Mouse (Mus musculus): ENCODE data around the gene Esrrg. TPM values are rescaled to one million over a fixed set of nuclear protein-coding genes. Genes with fewer than 3 reads are reported as not detected.

The Esrrg gene
- polyA plus RNA-seq, 1 experiment from 2014 or later: 2.2 TPM

GRCm38 (mm10) chr1:187740531-187740930, 131.9 kb downstream of the Esrrg start:
- Histone ChIP-seq H3K9me3 (replicated peaks) (no peaks in the 10 kb centered on the region), H3K36me3 (no peaks in the 10 kb centered on the region), H3K4me3 (no peak overlapping the region), H3K4me1 (peaks cover 12% of the 10 kb centered on the region), H3K27me3 (ENCODE audit: low read depth, poor library complexity, severe bottlenecking) (no peaks in the 10 kb centered on the region), H3K27ac (no peak overlapping the region)
- 75% methylated on average over 12 of the region's 12 CpGs for WGBS
- no peak for DNase-seq (ENCODE audit: low spot score)

GRCm38 (mm10) chr1:187741306-187741705, 132.7 kb downstream of the Esrrg start:
- Histone ChIP-seq H3K9me3 (replicated peaks) (no peaks in the 10 kb centered on the region), H3K36me3 (no peaks in the 10 kb centered on the region), H3K4me1 (peaks cover 10% of the 10 kb centered on the region), H3K27me3 (ENCODE audit: low read depth, poor library complexity, severe bottlenecking) (no peaks in the 10 kb centered on the region), H3K27ac (no peak overlapping the region), H3K4me3 (no peak overlapping the region)
- DNase-seq (ENCODE audit: low spot score): no peak
- WGBS: 93% methylated on average over 7 of the region's 7 CpGs

DNA sequence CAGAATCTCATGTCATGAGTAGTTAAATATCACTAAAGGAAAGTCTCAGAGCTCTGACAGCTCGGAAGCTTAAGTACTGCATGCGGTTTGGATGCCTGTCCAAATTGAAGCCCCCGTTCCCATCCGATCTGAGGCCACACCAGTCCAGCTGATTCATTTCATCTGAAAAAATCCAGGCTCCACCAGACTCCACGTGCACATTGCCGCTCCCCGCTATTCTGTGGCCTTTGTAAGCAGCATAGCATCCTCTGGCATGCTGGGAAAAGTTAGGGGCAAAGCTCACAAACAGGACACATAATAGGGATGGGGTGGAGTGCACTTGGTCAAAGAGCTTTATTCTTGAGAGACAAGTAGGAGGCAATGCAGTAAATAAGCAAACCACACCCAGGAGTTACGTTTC, 133.5 kb downstream of the Esrrg start:
- peaks cover 4% of the 10 kb centered on the region; the same call in 1 of the 2 replicates for H3K4me1 ChIP-seq
- no peaks in the 10 kb centered on the region for H3K36me3 ChIP-seq
- no peak overlapping the region for H3K27ac ChIP-seq
- no peaks in the 10 kb centered on the region for H3K27me3 ChIP-seq (ENCODE audit: low read depth, poor library complexity, severe bottlenecking)
- 89% methylated on average over 8 of the region's 8 CpGs for WGBS
- H3K9me3 ChIP-seq (replicated peaks): no peaks in the 10 kb centered on the region
- no peak overlapping the region for H3K4me3 ChIP-seq
- no peak for DNase-seq (ENCODE audit: low spot score)

DNA sequence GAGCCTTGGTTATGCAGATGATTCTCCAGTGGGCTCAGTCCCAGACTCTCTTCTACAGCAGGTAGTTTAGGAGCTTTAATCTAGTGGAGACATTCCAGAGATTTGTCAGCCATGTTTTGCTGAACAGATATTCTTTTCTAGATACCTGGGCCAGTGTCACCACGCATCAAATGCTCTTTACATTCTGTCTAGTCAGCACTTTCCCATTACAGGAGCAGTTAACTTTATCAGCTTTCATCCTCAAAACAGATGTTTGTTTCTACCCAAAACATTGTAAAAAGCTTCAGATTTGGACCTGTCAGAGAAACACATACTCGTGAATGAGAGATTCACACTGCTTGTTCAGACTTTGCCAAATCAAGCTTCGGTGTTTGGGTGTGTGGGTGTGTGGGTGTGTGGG, 140.7 kb downstream of the Esrrg start:
- WGBS: 88% methylated on average over 3 of the region's 3 CpGs
- Histone ChIP-seq H3K4me1 (no peaks in the 10 kb centered on the region), H3K9me3 (replicated peaks) (no peaks in the 10 kb centered on the region), H3K27me3 (ENCODE audit: low read depth, poor library complexity, severe bottlenecking) (no peaks in the 10 kb centered on the region), H3K27ac (no peak overlapping the region), H3K36me3 (no peaks in the 10 kb centered on the region), H3K4me3 (no peak overlapping the region)
- DNase-seq (ENCODE audit: low spot score): no peak

DNA sequence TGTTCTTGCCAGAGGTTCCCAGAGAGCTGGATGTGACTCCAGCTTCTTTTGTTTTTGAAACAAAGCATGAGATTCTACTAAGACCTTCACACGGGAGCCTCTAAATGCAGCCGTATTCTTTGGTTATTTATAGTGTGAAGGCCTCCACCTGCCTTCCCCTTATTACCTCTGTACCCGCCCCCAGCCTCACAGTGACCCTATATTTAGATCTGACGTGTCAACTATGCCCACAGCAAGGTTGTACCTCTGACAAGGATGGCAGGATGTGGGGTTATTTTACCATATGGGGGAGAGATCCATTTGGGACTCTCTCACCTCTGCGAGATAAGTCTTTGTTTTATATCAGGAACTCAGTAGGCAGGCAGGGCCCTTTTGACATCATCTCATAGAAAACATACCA, 141.3 kb downstream of the Esrrg start:
- 66% methylated on average over 5 of the region's 5 CpGs for WGBS
- Histone ChIP-seq H3K4me3 (no peak overlapping the region), H3K4me1 (no peaks in the 10 kb centered on the region), H3K27ac (no peak overlapping the region), H3K36me3 (no peaks in the 10 kb centered on the region), H3K9me3 (replicated peaks) (no peaks in the 10 kb centered on the region), H3K27me3 (ENCODE audit: low read depth, poor library complexity, severe bottlenecking) (no peaks in the 10 kb centered on the region)
- DNase-seq (ENCODE audit: low spot score): no peak

DNA sequence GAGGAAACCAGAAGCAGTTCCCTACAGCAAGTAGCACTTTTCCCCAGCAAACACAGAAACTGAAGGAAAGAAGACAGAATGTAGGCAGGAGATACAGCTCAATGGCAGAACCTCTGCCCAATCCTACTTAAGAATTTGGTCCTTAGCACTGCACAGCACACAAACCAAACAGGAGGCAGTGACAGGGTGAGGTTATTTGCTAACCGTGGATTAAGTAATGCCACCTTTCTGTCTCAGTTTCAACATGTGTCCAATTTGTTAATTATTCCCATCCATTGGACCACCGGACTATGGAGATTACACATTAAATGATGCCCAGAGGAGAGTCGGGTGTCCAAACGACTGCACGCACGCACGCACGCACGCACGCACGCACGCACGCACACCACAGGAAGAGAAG, 146.9 kb downstream of the Esrrg start:
- no peaks in the 10 kb centered on the region for H3K36me3 ChIP-seq
- H3K4me3 ChIP-seq: no peak overlapping the region
- no peaks in the 10 kb centered on the region for H3K4me1 ChIP-seq
- no peak for DNase-seq (ENCODE audit: low spot score)
- H3K9me3 ChIP-seq (replicated peaks): no peaks in the 10 kb centered on the region
- no peak overlapping the region for H3K27ac ChIP-seq
- 90% methylated on average over 13 of the region's 13 CpGs for WGBS
- no peaks in the 10 kb centered on the region for H3K27me3 ChIP-seq (ENCODE audit: low read depth, poor library complexity, severe bottlenecking)

DNA sequence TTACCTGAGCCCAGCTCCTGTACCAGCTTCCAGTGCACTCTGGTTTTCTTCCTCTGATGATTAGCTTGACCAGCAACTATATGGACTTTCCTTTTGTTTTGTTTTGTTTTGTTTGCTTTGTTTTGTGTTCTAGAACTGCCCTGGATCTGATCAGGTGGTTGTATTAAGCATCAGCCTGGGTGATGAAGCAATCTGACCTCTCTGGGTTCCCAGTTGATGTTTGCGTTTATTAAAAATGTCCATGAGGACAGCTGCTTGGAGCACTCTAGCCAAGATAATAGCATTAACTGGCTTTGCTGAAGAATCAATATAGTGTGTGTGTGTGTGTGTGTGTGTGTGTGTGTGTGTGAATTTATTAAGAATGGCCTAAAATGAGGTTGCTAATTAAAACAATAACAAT, 149.4 kb downstream of the Esrrg start:
- Histone ChIP-seq H3K27ac (no peak overlapping the region), H3K27me3 (ENCODE audit: low read depth, poor library complexity, severe bottlenecking) (no peaks in the 10 kb centered on the region), H3K9me3 (replicated peaks) (no peaks in the 10 kb centered on the region), H3K4me1 (0 out of 2 replicates have a peak, but pooled peaks cover 2% of the 10 kb centered on the region), H3K4me3 (no peak overlapping the region), H3K36me3 (no peaks in the 10 kb centered on the region)
- WGBS: 98% methylated on average over 1 of the region's 1 CpGs
- DNase-seq (ENCODE audit: low spot score): no peak

- no peaks in the 10 kb centered on the region for H3K9me3 ChIP-seq (replicated peaks)
- no peaks in the 10 kb centered on the region for H3K27me3 ChIP-seq (ENCODE audit: low read depth, poor library complexity, severe bottlenecking)
- H3K27ac ChIP-seq: no peak overlapping the region
- no peak overlapping the region for H3K4me3 ChIP-seq
- no peak for DNase-seq (ENCODE audit: low spot score)
- H3K4me1 ChIP-seq: 0 out of 2 replicates have a peak, but pooled peaks cover 8% of the 10 kb centered on the region
- no peaks in the 10 kb centered on the region for H3K36me3 ChIP-seq
- WGBS: 81% methylated on average over 3 of the region's 3 CpGs
These were observed 150.0 kb downstream of the Esrrg start for GRCm38 (mm10) chr1:187758546-187758945.

DNA sequence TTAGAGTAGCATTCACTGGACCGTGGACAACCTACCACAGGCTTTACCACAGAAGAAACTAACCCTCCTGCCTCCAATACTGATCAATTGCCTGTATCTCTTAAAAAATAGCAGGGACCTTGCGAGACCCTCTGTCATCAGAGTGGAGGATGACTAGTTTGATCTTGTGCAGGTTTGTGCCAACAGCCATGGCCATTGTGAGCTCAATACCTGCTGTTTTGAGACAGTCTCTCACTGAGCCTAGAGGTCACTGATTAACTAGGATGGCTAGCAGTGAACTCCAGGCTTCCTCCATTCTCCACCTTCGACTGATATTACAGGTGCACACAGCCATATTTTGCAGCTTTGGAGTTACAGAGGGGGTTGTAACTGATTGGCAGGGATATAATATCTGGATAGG, 150.9 kb downstream of the Esrrg start:
- Histone ChIP-seq H3K27me3 (ENCODE audit: low read depth, poor library complexity, severe bottlenecking) (no peaks in the 10 kb centered on the region), H3K4me1 (peaks cover 15% of the 10 kb centered on the region), H3K4me3 (no peak overlapping the region), H3K36me3 (no peaks in the 10 kb centered on the region), H3K9me3 (replicated peaks) (no peaks in the 10 kb centered on the region), H3K27ac (no peak overlapping the region)
- WGBS: 87% methylated on average over 3 of the region's 3 CpGs
- no peak for DNase-seq (ENCODE audit: low spot score)

- no peaks in the 10 kb centered on the region for H3K36me3 ChIP-seq
- no peaks in the 10 kb centered on the region for H3K9me3 ChIP-seq (replicated peaks)
- H3K4me1 ChIP-seq: peaks cover 17% of the 10 kb centered on the region
- no peak overlapping the region for H3K27ac ChIP-seq
- no peak overlapping the region for H3K4me3 ChIP-seq
- DNase-seq (ENCODE audit: low spot score): no peak
- no peaks in the 10 kb centered on the region for H3K27me3 ChIP-seq (ENCODE audit: low read depth, poor library complexity, severe bottlenecking)
- 85% methylated on average over 5 of the region's 5 CpGs for WGBS
These were observed 154.3 kb downstream of the Esrrg start for GRCm38 (mm10) chr1:187762641-187763450.

- no peak overlapping the region for H3K27ac ChIP-seq
- H3K36me3 ChIP-seq: no peaks in the 10 kb centered on the region
- H3K27me3 ChIP-seq (ENCODE audit: low read depth, poor library complexity, severe bottlenecking): no peaks in the 10 kb centered on the region
- H3K4me1 ChIP-seq: peaks cover 17% of the 10 kb centered on the region
- DNase-seq (ENCODE audit: low spot score): no peak
- no peak overlapping the region for H3K4me3 ChIP-seq
- 81% methylated on average over 4 of the region's 4 CpGs for WGBS
- no peaks in the 10 kb centered on the region for H3K9me3 ChIP-seq (replicated peaks)
These were observed 154.8 kb downstream of the Esrrg start for GRCm38 (mm10) chr1:187763451-187763755.

DNA sequence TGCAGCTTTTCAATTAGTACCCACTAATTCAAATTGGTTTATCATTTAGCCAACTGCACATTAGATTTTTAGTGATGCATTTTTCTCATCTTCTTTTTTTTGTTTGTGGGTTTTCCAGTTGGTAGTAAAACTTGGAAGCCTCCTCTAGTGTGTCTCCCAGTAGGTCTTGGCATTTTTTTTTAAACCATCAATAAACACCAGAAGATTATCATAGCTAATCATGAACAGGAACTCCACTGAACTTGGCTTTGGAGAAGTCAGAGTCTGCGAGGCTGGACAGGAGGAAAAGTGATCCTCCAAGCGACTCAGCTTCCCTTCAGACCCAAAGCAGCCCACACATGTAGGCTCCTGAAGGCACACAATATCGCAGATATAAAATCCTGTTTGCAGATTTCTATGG, 155.2 kb downstream of the Esrrg start:
- Histone ChIP-seq H3K9me3 (replicated peaks) (no peaks in the 10 kb centered on the region), H3K36me3 (no peaks in the 10 kb centered on the region), H3K27me3 (ENCODE audit: low read depth, poor library complexity, severe bottlenecking) (no peaks in the 10 kb centered on the region), H3K27ac (no peak overlapping the region), H3K4me1 (peaks cover 17% of the 10 kb centered on the region), H3K4me3 (no peak overlapping the region)
- 64% methylated on average over 3 of the region's 3 CpGs for WGBS
- no peak for DNase-seq (ENCODE audit: low spot score)

- 88% methylated on average over 5 of the region's 5 CpGs for WGBS
- no peaks in the 10 kb centered on the region for H3K27me3 ChIP-seq (ENCODE audit: low read depth, poor library complexity, severe bottlenecking)
- H3K9me3 ChIP-seq (replicated peaks): no peaks in the 10 kb centered on the region
These were observed 157.0 kb downstream of the Esrrg start for GRCm38 (mm10) chr1:187765577-187765976.

GRCm38 (mm10) chr1:187767355-187767754, 158.8 kb downstream of the Esrrg start:
- Histone ChIP-seq H3K36me3 (no peaks in the 10 kb centered on the region), H3K27me3 (ENCODE audit: low read depth, poor library complexity, severe bottlenecking) (no peaks in the 10 kb centered on the region), H3K27ac (no peak overlapping the region), H3K4me1 (peaks cover 22% of the 10 kb centered on the region), H3K9me3 (replicated peaks) (no peaks in the 10 kb centered on the region), H3K4me3 (no peak overlapping the region)
- 88% methylated on average over 2 of the region's 2 CpGs for WGBS
- DNase-seq (ENCODE audit: low spot score): no peak

More at GRCm38 (mm10) chr1:187765577-187765976, 157.0 kb downstream of the Esrrg start:
- H3K27ac ChIP-seq: no peak overlapping the region
- no peak for DNase-seq (ENCODE audit: low spot score)
- H3K4me1 ChIP-seq: peaks cover 22% of the 10 kb centered on the region
- H3K4me3 ChIP-seq: no peak overlapping the region
- no peaks in the 10 kb centered on the region for H3K36me3 ChIP-seq
